Mouse (Mus musculus) mature B cell (primary cell): ENCODE data around the gene Cds1.

ENCODE experiments used
- in situ Hi-C: fragments of 300-500 bp; cut with MboI; formaldehyde crosslinking; loops from 2 replicates; pipeline ENCODE4 v1.14.3; 2019

The Cds1 gene

DNA sequence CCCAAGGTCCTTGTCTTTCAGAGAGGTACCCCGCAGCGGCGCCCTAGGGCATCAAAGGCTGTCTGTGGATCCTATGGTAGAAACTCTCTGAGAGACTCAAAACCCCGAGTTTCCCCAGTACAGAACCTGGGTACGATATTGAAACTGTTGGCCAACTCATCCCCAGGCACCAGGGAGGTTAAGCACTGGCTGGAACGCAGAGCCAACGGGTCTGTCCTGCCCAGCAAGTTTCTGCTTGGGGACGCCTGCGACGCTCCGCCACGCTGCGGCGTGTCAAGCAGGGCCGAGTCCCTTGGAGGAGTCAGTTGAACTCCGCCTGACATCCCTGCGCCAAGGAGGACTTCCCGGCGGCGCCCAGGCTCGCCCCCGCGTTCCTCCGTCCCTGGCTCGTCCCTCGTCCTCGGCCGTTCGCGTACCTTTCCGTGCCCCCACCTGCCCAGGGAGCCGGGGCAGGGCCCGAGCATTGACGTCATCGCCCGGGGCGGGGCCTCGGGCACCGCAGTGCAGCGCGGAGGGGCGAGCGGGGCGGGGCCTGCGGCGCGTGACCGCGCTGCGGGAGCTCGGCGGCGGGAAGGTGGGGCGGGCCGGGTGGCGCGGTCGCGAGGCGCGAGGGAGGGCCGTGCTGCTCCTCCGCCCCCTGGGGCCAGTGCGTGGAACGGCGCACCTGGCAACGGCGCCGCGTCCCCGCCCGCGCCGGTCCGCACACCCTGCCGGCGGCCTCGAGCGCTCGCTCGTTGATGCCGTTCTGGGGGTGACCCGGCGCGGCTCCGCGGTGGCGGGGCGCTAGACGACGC, at the start of gene Cds1:
TSS of gene Cds1 (plus strand) at position 577 of the 794 bp plus-strand sequence.
- in situ Hi-C loops: no loop called here

GRCm38 (mm10) chr5:101724216-101724615, 40.7 kb upstream of the Cds1 start:
- in situ Hi-C loops: no loop called here

GRCm38 (mm10) chr5:101724756-101725155, 40.2 kb upstream of the Cds1 start:
- in situ Hi-C loops: no loop called here

GRCm38 (mm10) chr5:101725703-101726102, 39.2 kb upstream of the Cds1 start:
- in situ Hi-C loops: no loop called here

DNA sequence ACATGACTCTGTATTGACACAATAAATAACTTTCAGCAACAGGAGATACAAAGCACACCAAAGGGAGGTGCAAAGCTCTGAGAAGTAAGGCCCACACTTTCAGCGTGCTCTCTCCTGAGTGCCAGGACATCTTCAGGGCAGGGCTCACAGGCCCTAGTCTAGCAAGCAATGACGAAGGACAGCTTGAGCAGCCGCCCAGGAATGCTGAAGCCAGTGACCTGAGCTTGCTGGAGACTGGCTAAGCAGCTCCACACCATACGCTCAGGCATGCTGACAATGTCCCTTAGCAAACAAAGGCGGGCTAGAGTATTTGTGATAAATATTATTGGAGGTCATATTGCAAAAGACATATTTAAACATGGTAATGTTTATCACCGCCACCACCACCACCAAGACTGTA, 38.6 kb upstream of the Cds1 start:
- in situ Hi-C loops: no loop called here

GRCm38 (mm10) chr5:101728304-101728905, 36.5 kb upstream of the Cds1 start:
- in situ Hi-C loops: no loop called here

GRCm38 (mm10) chr5:101737341-101737740, 27.6 kb upstream of the Cds1 start:
- in situ Hi-C loops: no loop called here

- in situ Hi-C loops: no loop called here
Measured at GRCm38 (mm10) chr5:101740471-101741223, 24.3 kb upstream of the Cds1 start.

- in situ Hi-C loops: no loop called here
Measured at GRCm38 (mm10) chr5:101741224-101741591, 23.7 kb upstream of the Cds1 start.

GRCm38 (mm10) chr5:101742014-101742413, 22.9 kb upstream of the Cds1 start:
- in situ Hi-C loops: no loop called here

- in situ Hi-C loops: no loop called here
Measured at GRCm38 (mm10) chr5:101742425-101742824, 22.5 kb upstream of the Cds1 start.

DNA sequence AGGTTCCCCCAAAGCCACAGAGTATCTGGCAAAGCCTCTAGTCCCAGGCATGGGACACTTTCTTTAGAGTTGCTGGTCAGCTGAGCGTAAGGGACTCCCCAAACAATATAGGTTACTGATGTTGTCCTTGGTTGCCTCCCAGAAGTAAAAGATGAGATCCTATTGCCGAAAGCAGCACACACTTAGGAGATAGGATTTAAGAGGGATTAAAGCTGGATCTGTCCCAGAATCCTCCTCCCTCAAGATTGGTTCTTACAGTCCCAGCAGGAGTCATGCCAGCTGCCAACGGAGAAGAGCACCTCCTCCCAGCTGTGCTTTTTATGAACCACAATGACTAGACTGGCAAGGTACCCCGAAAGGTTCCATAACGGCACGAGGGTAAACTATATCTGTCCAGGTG, 20.0 kb upstream of the Cds1 start:
- in situ Hi-C loops: no loop called here

DNA sequence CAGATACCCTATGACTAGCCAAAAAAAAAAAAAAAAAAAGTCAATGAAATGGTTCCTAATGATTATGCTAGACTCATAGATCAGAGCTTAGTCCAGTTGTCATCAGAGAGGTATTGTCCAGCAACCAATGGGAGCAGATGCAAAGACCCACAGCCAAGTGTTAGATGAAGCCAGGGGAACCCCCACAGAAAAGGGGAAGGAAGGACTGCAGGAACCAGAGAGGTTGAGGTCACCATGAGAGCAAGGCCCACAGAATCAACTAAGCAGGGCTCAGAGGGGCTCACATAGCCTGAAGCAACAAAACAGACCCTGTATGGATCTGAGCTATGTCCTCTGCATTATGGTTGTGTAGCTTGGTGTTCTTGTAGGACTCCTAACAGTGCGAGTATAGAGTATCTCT, 11.2 kb upstream of the Cds1 start:
- in situ Hi-C loops: no loop called here

GRCm38 (mm10) chr5:101757669-101758068, 7.3 kb upstream of the Cds1 start:
- in situ Hi-C loops: no loop called here

DNA sequence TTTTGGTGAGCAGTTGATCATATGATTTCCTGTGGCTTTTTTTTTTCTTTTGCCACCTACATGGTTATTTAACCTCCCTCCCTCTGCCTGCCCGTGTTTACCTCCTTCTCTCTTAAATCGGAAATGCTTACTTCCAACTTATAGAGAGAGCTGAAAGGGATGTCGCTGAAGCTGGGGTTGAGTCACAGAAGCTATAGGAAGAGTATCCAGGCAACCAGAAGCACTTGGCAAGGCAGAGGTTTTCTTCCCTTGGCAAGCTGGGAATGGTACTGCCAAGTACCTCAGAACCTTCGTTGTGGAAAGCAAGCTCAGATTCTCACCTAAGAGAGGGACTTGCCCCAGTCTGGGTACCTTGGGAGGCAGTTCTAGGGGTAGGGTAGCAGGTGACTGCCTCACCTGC, 3.2 kb upstream of the Cds1 start:
- in situ Hi-C loops: no loop called here

DNA sequence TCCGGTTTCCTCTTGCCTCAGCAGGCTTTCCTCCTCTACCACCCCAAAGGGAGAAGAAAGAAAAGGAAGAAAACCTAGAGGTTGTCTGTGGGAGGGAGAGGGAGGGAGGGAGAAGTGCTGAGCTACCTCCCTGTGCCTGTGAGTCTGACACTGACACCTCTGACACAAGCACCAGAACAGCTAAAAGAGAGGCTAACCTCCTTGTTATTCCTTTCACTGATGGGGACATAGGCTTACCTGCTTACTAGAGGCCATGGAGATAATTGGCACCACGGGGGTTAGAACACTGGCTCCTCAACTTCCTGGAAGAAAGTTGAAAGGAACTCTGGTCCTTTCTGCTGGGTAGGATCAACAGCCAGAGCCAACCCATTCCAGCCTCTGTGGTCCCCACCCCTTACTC, 1.4 kb upstream of the Cds1 start:
- in situ Hi-C loops: no loop called here

DNA sequence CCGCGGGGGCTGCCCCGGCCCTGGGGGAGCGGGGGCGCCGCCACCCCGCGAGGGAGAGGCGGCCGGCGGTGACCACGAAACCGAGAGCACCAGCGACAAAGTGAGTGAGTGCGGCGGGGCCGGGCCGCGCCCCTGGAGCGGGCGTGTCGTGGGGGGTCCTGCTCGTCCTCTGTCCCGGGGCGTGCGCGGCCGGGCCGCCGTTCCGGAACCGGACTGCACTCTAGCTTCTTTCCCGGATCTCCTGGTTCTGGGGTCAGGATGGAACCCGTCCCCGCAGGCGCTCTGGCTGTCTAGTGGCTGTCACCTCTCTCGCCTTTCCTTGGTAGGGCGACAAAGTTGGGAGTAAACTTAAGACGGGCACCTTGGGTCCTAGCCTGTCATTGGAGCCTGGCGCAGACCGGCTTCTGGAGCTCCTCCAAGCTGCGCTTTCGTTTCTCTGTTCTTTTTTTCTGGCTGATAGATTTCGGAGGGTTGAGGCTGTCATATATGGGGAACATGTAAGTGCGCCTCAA, 516 bp downstream of the Cds1 start:
- in situ Hi-C loops: no loop called here

DNA sequence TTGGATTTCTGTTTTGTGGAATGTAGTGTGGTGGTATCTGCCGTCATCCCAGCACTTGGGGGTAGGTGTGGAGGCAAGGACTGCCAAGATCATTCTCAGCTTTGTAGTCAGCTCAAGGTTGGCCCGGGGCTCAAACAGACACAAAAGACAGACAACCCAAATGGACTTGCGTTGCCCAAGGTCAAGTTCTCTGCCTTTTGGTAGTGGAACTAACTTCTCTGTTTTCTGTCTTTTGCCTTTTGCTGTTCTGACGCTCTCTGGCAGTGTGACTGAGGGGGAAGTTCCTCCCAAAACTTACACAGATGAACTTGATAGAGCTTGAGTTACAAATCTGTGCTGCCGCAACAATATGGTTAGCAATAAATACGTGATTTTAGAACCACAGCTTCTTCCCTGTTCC, 1.3 kb downstream of the Cds1 start:
- in situ Hi-C loops: no loop called here

- in situ Hi-C loops: no loop called here
Measured at GRCm38 (mm10) chr5:101767086-101767485, 2.2 kb downstream of the Cds1 start.

GRCm38 (mm10) chr5:101767486-101767885, 2.6 kb downstream of the Cds1 start:
- in situ Hi-C loops: no loop called here

DNA sequence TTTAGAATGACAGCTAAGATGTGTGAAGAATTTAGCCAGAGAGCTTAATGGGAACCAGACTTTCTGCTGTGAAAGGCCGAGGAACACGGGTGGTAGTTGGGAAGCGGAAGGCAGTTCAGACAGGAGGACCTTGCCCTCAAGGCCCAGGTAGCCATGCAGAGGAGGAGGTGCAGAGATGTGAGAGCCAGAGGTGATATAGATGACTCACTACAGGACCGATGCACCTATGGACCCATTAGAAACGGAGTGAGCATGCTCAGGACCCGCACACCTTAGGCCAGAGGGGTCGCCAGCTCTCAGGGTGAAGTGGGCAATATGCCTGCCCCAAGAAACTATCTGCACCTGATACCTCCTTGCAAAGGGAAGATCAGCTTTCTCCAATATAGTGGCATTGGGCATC, 3.6 kb downstream of the Cds1 start:
- in situ Hi-C loops: no loop called here

DNA sequence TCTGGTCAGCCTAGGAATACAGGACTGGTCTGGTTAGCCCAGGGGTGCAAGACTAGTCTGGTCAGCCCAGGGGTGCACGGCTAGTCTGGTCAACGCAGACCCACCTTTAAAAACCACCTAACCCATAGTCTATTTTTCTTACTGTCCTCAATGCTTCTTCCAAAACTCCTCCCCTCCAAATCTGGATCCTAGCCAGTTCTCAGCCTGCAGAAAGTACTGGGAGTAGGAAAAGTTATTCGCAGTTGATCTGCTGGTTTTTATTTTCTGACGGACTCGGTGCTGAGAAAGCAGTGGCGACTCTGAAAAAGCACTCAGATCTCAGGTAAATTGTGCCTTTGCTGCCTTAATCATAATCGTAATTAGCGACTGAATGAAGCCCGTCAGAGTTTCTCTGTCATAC, 7.7 kb downstream of the Cds1 start:
- in situ Hi-C loops: no loop called here

GRCm38 (mm10) chr5:101775262-101775661, 10.3 kb downstream of the Cds1 start:
- in situ Hi-C loops: no loop called here
